Mouse (Mus musculus): ENCODE measurements around the gene Pus1. TPM values are rescaled to one million over a fixed set of nuclear protein-coding genes. Genes with fewer than 3 reads are reported as not detected.

Gene Pus1
- polyA plus RNA-seq, 1 experiment from 2014 or later = 35.1 TPM

GRCm38 (mm10) chr5:110804012-110804743 lies 23.7 kb upstream of the Pus1 start:
- no peak overlapping the region for H3K27ac ChIP-seq (replicated peaks)
- no peak for ATAC-seq (ENCODE audit: insufficient number of reproducible peaks, low FRiP score, low TSS enrichment, low read depth)
- H3K27me3 ChIP-seq = no peaks in the 10 kb centered on the region
- H3K36me3 ChIP-seq = peaks cover 52% of the 10 kb centered on the region
- H3K9ac ChIP-seq = no peak overlapping the region
- no peak overlapping the region for H3K4me3 ChIP-seq (replicated peaks)
- peaks cover 70% of the 10 kb centered on the region for H3K4me1 ChIP-seq
- H3K4me2 ChIP-seq (replicated peaks) = no peak overlapping the region
- no peaks in the 10 kb centered on the region for H3K9me3 ChIP-seq (replicated peaks)
- 67% methylated on average over 7 of the region's 7 CpGs for WGBS

GRCm38 (mm10) chr5:110802809-110803208 lies 22.4 kb upstream of the Pus1 start:
- H3K27ac ChIP-seq (replicated peaks) = no peak overlapping the region
- ATAC-seq (ENCODE audit: insufficient number of reproducible peaks, low FRiP score, low TSS enrichment, low read depth) = no peak
- H3K27me3 ChIP-seq = no peaks in the 10 kb centered on the region
- no peaks in the 10 kb centered on the region for H3K9me3 ChIP-seq (replicated peaks)
- H3K4me1 ChIP-seq = peaks cover 57% of the 10 kb centered on the region
- H3K4me3 ChIP-seq (replicated peaks) = no peak overlapping the region
- peaks cover 66% of the 10 kb centered on the region for H3K36me3 ChIP-seq
- H3K4me2 ChIP-seq (replicated peaks) = no peak overlapping the region
- no peak overlapping the region for H3K9ac ChIP-seq

- WGBS = 72% methylated on average over 4 of the region's 4 CpGs
- Histone ChIP-seq H3K4me3 (replicated peaks) (no peak overlapping the region), H3K4me2 (replicated peaks) (no peak overlapping the region), H3K9ac (no peak overlapping the region), H3K9me3 (replicated peaks) (no peaks in the 10 kb centered on the region), H3K27ac (replicated peaks) (peak overlapping the region; percentile 65; the same call in 1 of the 2 replicates), H3K27me3 (no peaks in the 10 kb centered on the region), H3K4me1 (peaks cover 51% of the 10 kb centered on the region), H3K36me3 (peaks cover 72% of the 10 kb centered on the region)
- ATAC-seq (ENCODE audit: insufficient number of reproducible peaks, low FRiP score, low TSS enrichment, low read depth) = no peak
These were observed 21.7 kb upstream of the Pus1 start for GRCm38 (mm10) chr5:110802186-110802585.

- no peak overlapping the region for H3K4me3 ChIP-seq (replicated peaks)
- H3K4me2 ChIP-seq (replicated peaks) = no peak overlapping the region
- no peaks in the 10 kb centered on the region for H3K9me3 ChIP-seq (replicated peaks)
- no peaks in the 10 kb centered on the region for H3K27me3 ChIP-seq
- WGBS = 65% methylated on average over 3 of the region's 3 CpGs
- no peak for ATAC-seq (ENCODE audit: insufficient number of reproducible peaks, low FRiP score, low TSS enrichment, low read depth)
- peaks cover 40% of the 10 kb centered on the region for H3K4me1 ChIP-seq
- H3K9ac ChIP-seq = no peak overlapping the region
- H3K36me3 ChIP-seq = peaks cover 82% of the 10 kb centered on the region
- H3K27ac ChIP-seq (replicated peaks) = peak overlapping the region; percentile 65
These were observed 20.7 kb upstream of the Pus1 start for GRCm38 (mm10) chr5:110801036-110801624.

GRCm38 (mm10) chr5:110797696-110798095 lies 17.2 kb upstream of the Pus1 start:
- H3K27ac ChIP-seq (replicated peaks) = no peak overlapping the region

GRCm38 (mm10) chr5:110794363-110794762 lies 13.9 kb upstream of the Pus1 start:
- Histone ChIP-seq H3K4me1 (no peaks in the 10 kb centered on the region), H3K9ac (no peak overlapping the region), H3K4me2 (replicated peaks) (no peak overlapping the region), H3K27ac (replicated peaks) (no peak overlapping the region), H3K9me3 (replicated peaks) (no peaks in the 10 kb centered on the region), H3K27me3 (no peaks in the 10 kb centered on the region), H3K36me3 (peaks cover 99% of the 10 kb centered on the region), H3K4me3 (replicated peaks) (no peak overlapping the region)
- WGBS = 88% methylated on average over 7 of the region's 7 CpGs
- no peak for ATAC-seq (ENCODE audit: insufficient number of reproducible peaks, low FRiP score, low TSS enrichment, low read depth)

More at GRCm38 (mm10) chr5:110797696-110798095, 17.2 kb upstream of the Pus1 start:
- Histone ChIP-seq H3K27me3 (no peaks in the 10 kb centered on the region), H3K9me3 (replicated peaks) (no peaks in the 10 kb centered on the region), H3K4me3 (replicated peaks) (no peak overlapping the region), H3K4me2 (replicated peaks) (no peak overlapping the region), H3K4me1 (peaks cover 23% of the 10 kb centered on the region), H3K9ac (no peak overlapping the region), H3K36me3 (peaks cover 96% of the 10 kb centered on the region)
- ATAC-seq (ENCODE audit: insufficient number of reproducible peaks, low FRiP score, low TSS enrichment, low read depth) = no peak
- WGBS = 66% methylated on average over 4 of the region's 4 CpGs

- no peak overlapping the region for H3K4me2 ChIP-seq (replicated peaks)
- H3K4me3 ChIP-seq (replicated peaks) = no peak overlapping the region
- no peak overlapping the region for H3K9ac ChIP-seq
- H3K27me3 ChIP-seq = no peaks in the 10 kb centered on the region
- H3K27ac ChIP-seq (replicated peaks) = no peak overlapping the region
- peaks cover 84% of the 10 kb centered on the region for H3K36me3 ChIP-seq
- no peaks in the 10 kb centered on the region for H3K4me1 ChIP-seq
- WGBS = 58% methylated on average over 5 of the region's 5 CpGs
- no peaks in the 10 kb centered on the region for H3K9me3 ChIP-seq (replicated peaks)
- ATAC-seq (ENCODE audit: insufficient number of reproducible peaks, low FRiP score, low TSS enrichment, low read depth) = peak; percentile 61
These were observed 8.2 kb upstream of the Pus1 start for GRCm38 (mm10) chr5:110788684-110789083.

- H3K4me1 ChIP-seq = peaks cover 2% of the 10 kb centered on the region; the same call in 1 of the 2 replicates
These were observed 5.8 kb upstream of the Pus1 start for GRCm38 (mm10) chr5:110786081-110786835.

GRCm38 (mm10) chr5:110783150-110783549 lies 2.7 kb upstream of the Pus1 start:
- ATAC-seq (ENCODE audit: insufficient number of reproducible peaks, low FRiP score, low TSS enrichment, low read depth) = no peak
- Histone ChIP-seq H3K4me3 (replicated peaks) (no peak overlapping the region), H3K9me3 (replicated peaks) (no peaks in the 10 kb centered on the region), H3K4me2 (replicated peaks) (no peak overlapping the region), H3K9ac (no peak overlapping the region), H3K27ac (replicated peaks) (no peak overlapping the region), H3K36me3 (peaks cover 32% of the 10 kb centered on the region), H3K27me3 (no peaks in the 10 kb centered on the region), H3K4me1 (peaks cover 14% of the 10 kb centered on the region)
- 45% methylated on average over 8 of the region's 8 CpGs for WGBS

More at GRCm38 (mm10) chr5:110786081-110786835, 5.8 kb upstream of the Pus1 start:
- Histone ChIP-seq H3K4me3 (replicated peaks) (no peak overlapping the region), H3K36me3 (peaks cover 59% of the 10 kb centered on the region), H3K9me3 (replicated peaks) (no peaks in the 10 kb centered on the region), H3K27me3 (no peaks in the 10 kb centered on the region), H3K27ac (replicated peaks) (no peak overlapping the region), H3K4me2 (replicated peaks) (no peak overlapping the region), H3K9ac (no peak overlapping the region; the same call in 1 of the 2 replicates)
- WGBS = 77% methylated on average over 11 of the region's 11 CpGs
- ATAC-seq (ENCODE audit: insufficient number of reproducible peaks, low FRiP score, low TSS enrichment, low read depth) = no peak

GRCm38 (mm10) chr5:110781529-110782238 lies 1.2 kb upstream of the Pus1 start:
- peaks cover 28% of the 10 kb centered on the region for H3K36me3 ChIP-seq
- 75% methylated on average over 7 of the region's 7 CpGs for WGBS
- H3K27ac ChIP-seq (replicated peaks) = 0 out of 2 replicates have a peak overlapping the region, but pooled peaks have one; percentile 68

More at GRCm38 (mm10) chr5:110781529-110782238, 1.2 kb upstream of the Pus1 start:
- Histone ChIP-seq H3K9ac (no peak overlapping the region), H3K4me3 (replicated peaks) (no peak overlapping the region), H3K4me2 (replicated peaks) (no peak overlapping the region), H3K27me3 (no peaks in the 10 kb centered on the region), H3K4me1 (peaks cover 14% of the 10 kb centered on the region), H3K9me3 (replicated peaks) (no peaks in the 10 kb centered on the region)
- ATAC-seq (ENCODE audit: insufficient number of reproducible peaks, low FRiP score, low TSS enrichment, low read depth) = no peak

All from embryonic facial prominence, embryonic 15.5 days (tissue).